Mouse (Mus musculus) spleen, postnatal 14 days (tissue): ENCODE data around the gene Xpnpep1.

Source experiments
- DNase-seq, 2 experiments: peaks; one replicate each; pipeline ENCODE4 v3.0.0; 2021 to 2022; ENCODE audit warnings: low spot score in 2 of 2

The Xpnpep1 gene

DNA sequence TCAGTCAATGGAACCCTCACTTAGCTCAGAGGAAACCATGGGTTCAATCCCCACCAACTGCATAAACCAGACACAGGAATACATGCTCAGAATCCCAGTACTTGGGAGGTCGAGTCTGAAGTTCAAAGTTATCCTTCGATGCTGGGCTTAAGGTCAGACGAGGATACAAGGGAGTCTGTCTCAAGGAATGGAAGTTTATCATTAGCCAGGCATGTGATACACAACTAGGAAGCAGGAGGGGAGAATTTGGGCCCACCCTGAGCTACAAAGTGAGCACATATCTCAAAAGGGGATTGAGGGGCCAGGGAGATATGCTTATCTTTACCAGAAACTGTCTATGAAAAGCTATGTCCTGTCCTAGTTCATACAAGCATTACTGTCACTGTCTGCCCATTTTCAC, 7.4 kb downstream of the Xpnpep1 start:
- DNase-seq: no peak

DNA sequence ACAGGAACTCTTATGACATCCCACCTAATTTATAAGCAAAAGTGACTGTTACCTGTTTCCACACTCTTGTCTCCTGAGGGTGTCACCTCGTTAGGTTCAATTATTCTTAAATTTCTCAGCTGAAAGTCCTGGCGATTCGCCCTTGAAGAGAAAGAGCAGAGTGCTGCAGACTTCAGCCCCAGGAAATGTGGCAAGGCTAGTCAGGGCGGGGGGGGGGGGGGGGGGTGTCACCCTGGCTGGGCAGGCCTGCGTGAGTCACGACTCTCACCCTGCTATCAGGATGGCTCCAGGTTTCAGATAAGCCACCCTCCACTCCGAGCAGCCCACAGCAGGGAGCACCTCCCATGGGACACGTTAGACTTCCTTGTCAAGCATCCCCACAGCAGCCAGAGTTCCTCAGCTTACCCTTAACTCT, 8.1 kb downstream of the Xpnpep1 start:
- no peak for DNase-seq

DNA sequence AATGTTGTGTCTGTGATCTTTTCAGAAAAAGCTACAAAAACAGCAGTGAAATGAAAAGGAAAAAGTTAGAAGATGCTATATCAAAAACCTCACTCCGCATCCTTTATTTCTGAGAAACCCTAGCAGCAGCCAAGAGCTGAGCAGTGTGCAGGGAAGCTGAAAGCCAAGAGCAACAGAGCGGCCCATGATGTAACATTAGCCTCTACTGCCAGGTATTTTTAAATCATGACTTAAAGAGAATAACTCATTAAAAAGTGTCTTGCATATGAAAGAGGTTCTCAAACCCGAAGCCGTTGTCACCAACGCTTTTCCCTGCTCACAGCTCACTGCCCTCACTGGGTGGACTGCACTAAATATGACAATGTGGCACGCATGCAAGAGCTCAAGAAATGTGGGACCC, 9.7 kb downstream of the Xpnpep1 start:
- DNase-seq: no peak

- DNase-seq: no peak
These were observed 10.3 kb downstream of the Xpnpep1 start for GRCm38 (mm10) chr19:53029686-53030085.

GRCm38 (mm10) chr19:53029045-53029444, 11.0 kb downstream of the Xpnpep1 start:
- no peak for DNase-seq

GRCm38 (mm10) chr19:53028216-53028615, 11.8 kb downstream of the Xpnpep1 start:
- no peak for DNase-seq

DNA sequence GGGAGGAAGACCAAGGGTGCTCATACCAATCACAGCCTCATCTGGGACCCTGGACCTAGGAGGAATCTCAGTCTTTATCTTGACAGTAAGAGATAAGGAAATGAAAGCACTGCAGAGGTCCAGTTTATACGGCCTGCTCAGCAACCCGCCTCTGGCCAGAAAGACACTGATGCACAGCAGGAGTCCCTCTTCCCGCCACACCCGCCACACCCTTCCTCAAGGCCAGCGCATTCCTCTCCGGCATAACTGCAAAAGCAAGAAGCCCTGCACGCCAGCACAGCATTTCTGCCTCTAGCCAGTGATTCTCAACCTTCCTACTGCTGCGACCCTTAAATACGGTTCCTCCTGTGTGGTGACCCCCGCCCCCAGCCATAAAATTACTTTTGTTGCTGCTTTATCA, 16.8 kb downstream of the Xpnpep1 start:
- no peak for DNase-seq

GRCm38 (mm10) chr19:53022037-53022614, 17.9 kb downstream of the Xpnpep1 start:
- no peak for DNase-seq

- DNase-seq: no peak
These were observed 18.5 kb downstream of the Xpnpep1 start for GRCm38 (mm10) chr19:53021537-53021936.

DNA sequence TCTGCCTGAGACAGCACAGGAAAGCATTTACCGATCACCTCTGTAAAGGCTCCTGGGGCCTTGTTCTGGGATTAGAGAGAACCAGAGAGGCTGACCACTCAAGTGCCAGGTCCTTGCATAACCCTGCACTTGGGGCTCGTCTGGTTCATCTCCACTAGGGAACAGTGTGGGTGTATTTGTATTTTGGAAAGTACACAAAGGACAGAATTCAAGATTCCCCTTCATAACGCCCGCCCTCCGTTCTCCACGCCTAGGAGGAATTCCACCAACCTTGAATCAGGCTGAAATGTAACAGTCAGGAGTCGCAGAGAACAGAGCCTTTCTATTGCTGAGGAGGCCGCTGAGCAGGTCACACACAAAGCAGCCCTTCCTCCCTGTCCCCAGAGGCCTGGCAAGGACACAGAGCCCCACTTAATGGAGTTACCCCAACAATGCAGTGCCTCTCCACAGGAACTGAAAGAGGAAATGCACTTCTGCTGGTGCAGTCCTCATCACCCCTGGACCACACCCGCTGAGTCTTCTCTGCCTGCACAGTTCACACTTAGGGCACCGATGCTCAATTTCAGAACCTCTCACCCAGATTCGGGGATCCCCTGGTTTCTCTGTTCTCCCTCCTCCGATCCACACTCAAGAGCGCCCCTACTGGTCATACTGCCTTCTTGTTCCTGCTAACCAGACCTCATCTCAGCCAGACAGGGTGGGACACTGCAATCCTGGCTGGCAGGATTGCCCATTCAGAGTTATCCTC, 20.1 kb downstream of the Xpnpep1 start:
- DNase-seq: peak; percentile 29 to 75

DNA sequence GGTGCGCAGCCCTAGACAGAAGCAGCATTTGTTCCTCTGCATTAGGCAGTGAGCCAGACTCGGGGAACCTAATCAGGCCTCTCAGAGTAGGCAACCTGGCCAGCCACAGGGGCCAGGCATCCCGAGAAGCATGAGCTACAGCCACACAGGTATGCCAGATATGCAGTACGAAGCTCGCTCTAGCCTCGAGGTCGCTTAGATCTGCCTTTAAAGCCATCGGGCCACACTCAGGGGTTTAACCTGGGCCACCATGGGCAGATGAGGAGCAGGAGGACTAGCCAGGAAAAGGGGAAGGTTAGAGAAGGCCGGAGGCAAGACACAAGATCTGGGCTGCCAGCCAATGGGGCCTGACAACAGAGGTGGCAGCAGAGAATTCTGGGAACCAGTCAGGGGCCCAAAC, 22.1 kb downstream of the Xpnpep1 start:
- DNase-seq: no peak

DNA sequence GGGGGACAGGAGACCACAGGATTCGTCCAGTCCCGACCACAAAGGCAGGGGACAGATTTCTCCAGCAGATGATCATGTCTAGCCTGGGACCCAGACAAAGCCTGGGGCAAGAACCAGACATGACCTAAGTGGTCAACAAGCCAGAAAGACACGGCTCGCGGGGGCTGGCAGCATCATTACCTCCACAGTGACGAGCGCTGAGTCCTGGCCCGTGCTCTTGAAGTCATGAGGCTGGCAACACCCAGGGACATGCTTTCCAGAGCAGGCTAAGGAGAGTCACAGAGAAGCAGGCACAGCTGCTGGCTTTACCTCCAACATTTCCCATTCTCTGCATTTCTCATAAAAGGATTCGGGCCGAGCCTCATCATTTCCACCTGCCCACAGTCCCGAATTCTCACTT, 22.8 kb downstream of the Xpnpep1 start:
- no peak for DNase-seq

GRCm38 (mm10) chr19:53014910-53015710, 24.9 kb downstream of the Xpnpep1 start:
- DNase-seq: no peak

- no peak for DNase-seq
These were observed 26.3 kb downstream of the Xpnpep1 start for GRCm38 (mm10) chr19:53013744-53014143.

DNA sequence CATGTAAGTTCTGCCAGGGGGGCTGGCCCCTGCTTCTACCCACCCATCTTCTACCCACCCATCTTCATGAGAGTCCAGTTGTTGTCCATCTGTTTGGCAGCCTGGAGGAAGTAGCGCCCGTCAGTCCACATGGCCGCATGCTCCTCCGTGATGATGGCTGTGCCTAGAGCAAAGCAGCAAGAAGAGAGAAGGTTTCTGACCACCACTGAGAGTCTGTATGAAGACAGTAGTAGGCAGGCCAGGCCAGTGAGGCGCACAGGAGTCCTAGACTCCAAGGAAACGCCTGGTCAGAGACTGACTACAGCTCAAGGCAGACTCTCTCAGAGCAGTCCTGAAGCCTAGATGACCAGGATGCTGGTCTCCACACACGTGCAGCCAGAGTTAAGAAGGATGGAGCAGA, 26.7 kb downstream of the Xpnpep1 start:
- no peak for DNase-seq

GRCm38 (mm10) chr19:53010941-53011340, 29.1 kb downstream of the Xpnpep1 start:
- DNase-seq: no peak

- no peak for DNase-seq
These were observed 31.1 kb downstream of the Xpnpep1 start for GRCm38 (mm10) chr19:53008921-53009320.

GRCm38 (mm10) chr19:53008020-53008705, 31.9 kb downstream of the Xpnpep1 start:
- no peak for DNase-seq

- DNase-seq: no peak
These were observed 34.0 kb downstream of the Xpnpep1 start for GRCm38 (mm10) chr19:53005978-53006377.

DNA sequence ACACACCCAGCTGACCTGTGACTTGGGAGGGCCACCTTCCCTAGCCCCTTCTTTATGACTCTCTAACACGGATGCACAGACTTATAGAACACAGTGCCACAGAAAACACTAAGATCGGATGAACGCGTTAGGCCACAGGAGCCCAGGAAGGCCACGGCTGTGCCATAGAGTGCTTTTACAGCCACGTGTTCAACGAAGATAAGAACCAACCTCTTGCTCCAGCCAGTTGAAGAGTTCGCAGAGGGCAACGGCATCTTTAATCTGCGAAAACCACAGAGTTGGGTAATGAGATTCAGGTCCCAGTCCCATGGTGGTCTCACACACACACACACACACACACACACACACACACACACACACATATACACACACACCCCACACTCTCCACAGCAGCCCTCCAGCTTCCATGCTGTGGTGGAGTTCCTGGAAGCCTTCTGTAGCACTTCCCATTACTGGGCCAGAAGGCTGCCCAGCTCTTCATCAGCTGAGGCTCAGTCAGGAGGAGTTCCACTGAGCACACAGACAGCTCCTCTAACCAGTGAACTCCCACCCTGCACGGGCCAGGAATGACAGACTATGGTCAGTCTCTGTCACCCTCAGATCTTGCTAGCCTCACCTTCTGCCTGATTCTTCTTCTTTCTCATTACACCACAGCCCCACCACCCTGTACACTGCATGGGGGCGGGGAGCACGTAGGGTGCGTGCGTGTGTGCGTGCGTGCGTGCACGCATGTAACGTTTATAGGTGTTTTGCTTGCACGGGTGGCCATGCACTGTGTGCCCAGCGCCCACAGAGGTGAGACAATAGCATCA, 36.3 kb downstream of the Xpnpep1 start:
- DNase-seq: no peak
